Mouse (Mus musculus): ENCODE results near the gene Klf2. TPM values are rescaled to one million over a fixed set of nuclear protein-coding genes. Genes with fewer than 3 reads are reported as not detected.

Gene Klf2
- polyA plus RNA-seq, 1 experiment from 2014 or later = 65.3 TPM

DNA sequence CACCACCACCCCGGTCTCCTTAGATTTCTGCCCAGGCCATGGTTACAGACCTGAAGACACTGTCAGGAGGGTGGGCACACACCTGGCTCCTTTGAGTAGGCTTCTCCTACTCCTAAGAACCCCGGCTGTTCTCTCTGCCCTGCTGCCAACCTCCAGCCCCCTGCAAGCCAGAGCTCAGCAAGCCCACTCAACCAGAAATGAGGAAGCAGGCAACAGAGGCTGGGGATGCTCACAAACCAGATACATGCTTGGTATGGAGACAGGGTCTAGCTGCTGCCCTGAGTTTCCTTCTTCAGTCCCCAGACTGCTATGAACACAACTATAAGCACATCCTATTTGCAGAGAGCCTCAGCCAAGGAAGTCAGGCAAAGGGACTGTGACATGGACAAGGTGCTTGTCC is 29.3 kb downstream of the Klf2 start:
- no peaks in the 10 kb centered on the region for H3K4me1 ChIP-seq (ENCODE audit: insufficient read depth, low read depth, low read length)
- H3K27me3 ChIP-seq (replicated peaks; ENCODE audit: insufficient read depth, low read length) = no peaks in the 10 kb centered on the region
- H3K9me3 ChIP-seq (ENCODE audit: low read length) = no peaks in the 10 kb centered on the region
- 0 out of 2 replicates have a peak, but pooled peaks cover 3% of the 10 kb centered on the region for H3K36me3 ChIP-seq (ENCODE audit: insufficient read depth, low read length)
- no peak overlapping the region for H3K4me3 ChIP-seq (ENCODE audit: low read depth, low read length)
- H3K4me2 ChIP-seq (replicated peaks; ENCODE audit: low read depth, low read length) = no peak overlapping the region
- no peak overlapping the region for H3K9ac ChIP-seq (replicated peaks; ENCODE audit: low read depth)
- TF ChIP-seq CTCF (IDR thresholded peaks at IDR 0.05) = no peak
- no peak for TF ChIP-seq EP300 (IDR thresholded peaks at IDR 0.05)
- 81% methylated on average over 2 of the region's 2 CpGs for WGBS
- DNase-seq (ENCODE audit: low spot score) (no peak), ATAC-seq (no peak)
- no peak overlapping the region for H3K27ac ChIP-seq (ENCODE audit: low read length)

DNA sequence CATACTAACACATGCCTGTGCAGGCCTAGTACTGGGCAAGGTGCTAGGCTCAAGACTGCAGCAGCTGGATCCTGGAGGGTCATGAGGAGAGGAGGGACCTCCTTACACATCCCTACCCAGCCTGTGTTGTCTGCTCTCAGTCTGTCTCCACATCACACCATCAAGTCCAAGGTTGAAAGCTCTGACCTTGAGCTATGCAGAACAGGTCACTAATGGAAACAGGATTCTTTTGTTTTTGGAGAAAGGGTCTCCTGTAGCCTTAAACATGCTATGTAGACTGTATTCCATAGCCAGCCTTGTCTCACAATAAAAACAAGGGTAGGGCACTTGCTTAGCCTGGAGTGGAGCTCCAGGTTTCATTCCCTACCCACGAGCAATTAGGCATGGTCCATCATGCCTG is 30.1 kb downstream of the Klf2 start:
- Histone ChIP-seq H3K4me3 (ENCODE audit: low read depth, low read length) (no peak overlapping the region), H3K4me2 (replicated peaks; ENCODE audit: low read depth, low read length) (no peak overlapping the region), H3K4me1 (ENCODE audit: insufficient read depth, low read depth, low read length) (0 out of 2 replicates have a peak, but pooled peaks cover under 1% of the 10 kb centered on the region), H3K27ac (ENCODE audit: low read length) (no peak overlapping the region), H3K27me3 (replicated peaks; ENCODE audit: insufficient read depth, low read length) (no peaks in the 10 kb centered on the region), H3K9ac (replicated peaks; ENCODE audit: low read depth) (no peak overlapping the region), H3K9me3 (ENCODE audit: low read length) (no peaks in the 10 kb centered on the region), H3K36me3 (ENCODE audit: insufficient read depth, low read length) (0 out of 2 replicates have a peak, but pooled peaks cover 3% of the 10 kb centered on the region)
- WGBS = 94% methylated on average over 1 of the region's 1 CpGs
- ATAC-seq (no peak), DNase-seq (ENCODE audit: low spot score) (no peak)
- TF ChIP-seq CTCF (IDR thresholded peaks at IDR 0.05) (no peak), EP300 (IDR thresholded peaks at IDR 0.05) (no peak)

DNA sequence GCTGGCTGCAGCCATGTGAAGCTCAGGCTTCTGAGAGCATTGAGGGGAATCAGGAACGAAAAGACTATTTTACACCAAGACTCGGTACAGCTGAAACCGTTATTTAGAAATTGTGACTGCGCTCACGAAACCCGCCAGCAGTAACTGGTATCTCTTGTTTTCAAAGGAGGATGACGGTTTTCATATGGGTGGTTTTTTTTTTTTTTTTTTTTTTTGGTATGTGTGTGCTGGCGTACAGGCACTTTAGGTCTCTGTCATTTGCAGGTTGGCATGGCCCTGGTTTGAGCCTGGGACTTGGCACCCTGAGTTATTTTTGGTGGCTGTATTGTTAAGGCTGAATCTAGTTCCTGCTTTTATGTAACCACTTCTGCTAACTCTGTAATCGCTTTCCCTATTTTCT is 31.0 kb downstream of the Klf2 start:
- DNase-seq (ENCODE audit: low spot score) (no peak), ATAC-seq (no peak)
- Histone ChIP-seq H3K27me3 (replicated peaks; ENCODE audit: insufficient read depth, low read length) (no peaks in the 10 kb centered on the region), H3K9ac (replicated peaks; ENCODE audit: low read depth) (no peak overlapping the region), H3K36me3 (ENCODE audit: insufficient read depth, low read length) (0 out of 2 replicates have a peak, but pooled peaks cover 2% of the 10 kb centered on the region), H3K4me3 (ENCODE audit: low read depth, low read length) (no peak overlapping the region), H3K27ac (ENCODE audit: low read length) (no peak overlapping the region), H3K9me3 (ENCODE audit: low read length) (no peaks in the 10 kb centered on the region), H3K4me2 (replicated peaks; ENCODE audit: low read depth, low read length) (no peak overlapping the region), H3K4me1 (ENCODE audit: insufficient read depth, low read depth, low read length) (0 out of 2 replicates have a peak, but pooled peaks cover 3% of the 10 kb centered on the region)
- no peak for TF ChIP-seq EP300 (IDR thresholded peaks at IDR 0.05)
- TF ChIP-seq CTCF (IDR thresholded peaks at IDR 0.05) = no peak
- WGBS = 83% methylated on average over 9 of the region's 9 CpGs

DNA sequence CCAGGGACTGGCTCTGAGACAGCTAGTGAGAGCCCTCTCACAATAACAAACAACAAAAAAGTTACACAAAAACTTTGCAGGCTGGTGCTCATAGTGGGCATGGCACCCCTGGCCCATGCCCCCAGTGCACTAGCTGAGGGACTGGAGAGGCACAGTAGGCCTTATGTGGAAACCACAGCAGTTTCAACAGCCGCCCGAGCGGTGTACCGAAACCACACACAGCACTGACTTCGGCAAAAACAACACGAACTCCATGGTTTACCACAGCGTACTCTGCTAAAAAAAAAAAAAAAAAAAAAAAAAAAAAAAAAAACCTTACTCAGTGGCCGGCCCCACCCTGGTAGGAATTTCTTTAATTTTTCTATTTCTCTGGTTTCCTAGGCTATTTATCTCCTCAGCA is 31.9 kb downstream of the Klf2 start:
- 78% methylated on average over 8 of the region's 8 CpGs for WGBS
- ATAC-seq (no peak; the same call in 1 of the 2 replicates), DNase-seq (ENCODE audit: low spot score) (no peak)
- Histone ChIP-seq H3K4me1 (ENCODE audit: insufficient read depth, low read depth, low read length) (0 out of 2 replicates have a peak, but pooled peaks cover 3% of the 10 kb centered on the region), H3K4me2 (replicated peaks; ENCODE audit: low read depth, low read length) (no peak overlapping the region), H3K27ac (ENCODE audit: low read length) (no peak overlapping the region), H3K9ac (replicated peaks; ENCODE audit: low read depth) (no peak overlapping the region), H3K9me3 (ENCODE audit: low read length) (no peaks in the 10 kb centered on the region), H3K36me3 (ENCODE audit: insufficient read depth, low read length) (no peaks in the 10 kb centered on the region), H3K27me3 (replicated peaks; ENCODE audit: insufficient read depth, low read length) (no peaks in the 10 kb centered on the region), H3K4me3 (ENCODE audit: low read depth, low read length) (no peak overlapping the region)
- TF ChIP-seq EP300 (IDR thresholded peaks at IDR 0.05) = no peak
- no peak for TF ChIP-seq CTCF (IDR thresholded peaks at IDR 0.05)

DNA sequence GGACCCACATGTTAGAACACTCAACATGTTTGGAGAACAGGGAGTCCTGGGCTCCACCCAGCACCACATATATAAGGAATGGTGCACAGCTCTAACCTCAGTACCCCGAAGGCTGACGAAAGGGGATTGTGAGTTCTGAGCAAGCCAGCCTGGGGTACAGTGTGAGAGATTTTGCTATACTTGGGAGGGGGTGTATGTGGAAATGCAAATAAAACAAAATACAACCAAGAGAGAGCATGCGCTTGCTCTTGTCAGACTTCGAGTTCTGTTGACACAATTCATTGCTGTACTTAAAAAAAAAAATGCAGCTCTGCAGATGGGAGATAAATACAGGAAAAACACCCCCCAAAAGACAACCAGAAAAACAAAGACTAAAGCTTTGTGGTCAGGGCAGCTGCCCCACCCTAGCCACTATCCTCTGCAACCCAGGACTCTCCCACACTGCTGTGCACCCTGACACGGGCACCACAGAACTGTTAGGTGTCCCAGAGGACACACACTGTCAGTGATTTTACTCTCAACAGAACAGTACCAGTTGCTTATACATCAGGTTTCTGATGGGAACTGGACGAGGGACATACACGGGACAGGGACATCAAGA is 32.7 kb downstream of the Klf2 start:
- DNase-seq (ENCODE audit: low spot score) (no peak), ATAC-seq (no peak)
- Histone ChIP-seq H3K4me3 (ENCODE audit: low read depth, low read length) (no peak overlapping the region), H3K4me1 (ENCODE audit: insufficient read depth, low read depth, low read length) (0 out of 2 replicates have a peak, but pooled peaks cover 3% of the 10 kb centered on the region), H3K27ac (ENCODE audit: low read length) (no peak overlapping the region), H3K4me2 (replicated peaks; ENCODE audit: low read depth, low read length) (no peak overlapping the region), H3K9me3 (ENCODE audit: low read length) (no peaks in the 10 kb centered on the region), H3K27me3 (replicated peaks; ENCODE audit: insufficient read depth, low read length) (no peaks in the 10 kb centered on the region), H3K9ac (replicated peaks; ENCODE audit: low read depth) (no peak overlapping the region), H3K36me3 (ENCODE audit: insufficient read depth, low read length) (no peaks in the 10 kb centered on the region)
- 75% methylated on average over 7 of the region's 7 CpGs for WGBS
- no peak for TF ChIP-seq CTCF (IDR thresholded peaks at IDR 0.05)
- TF ChIP-seq EP300 (IDR thresholded peaks at IDR 0.05) = no peak

DNA sequence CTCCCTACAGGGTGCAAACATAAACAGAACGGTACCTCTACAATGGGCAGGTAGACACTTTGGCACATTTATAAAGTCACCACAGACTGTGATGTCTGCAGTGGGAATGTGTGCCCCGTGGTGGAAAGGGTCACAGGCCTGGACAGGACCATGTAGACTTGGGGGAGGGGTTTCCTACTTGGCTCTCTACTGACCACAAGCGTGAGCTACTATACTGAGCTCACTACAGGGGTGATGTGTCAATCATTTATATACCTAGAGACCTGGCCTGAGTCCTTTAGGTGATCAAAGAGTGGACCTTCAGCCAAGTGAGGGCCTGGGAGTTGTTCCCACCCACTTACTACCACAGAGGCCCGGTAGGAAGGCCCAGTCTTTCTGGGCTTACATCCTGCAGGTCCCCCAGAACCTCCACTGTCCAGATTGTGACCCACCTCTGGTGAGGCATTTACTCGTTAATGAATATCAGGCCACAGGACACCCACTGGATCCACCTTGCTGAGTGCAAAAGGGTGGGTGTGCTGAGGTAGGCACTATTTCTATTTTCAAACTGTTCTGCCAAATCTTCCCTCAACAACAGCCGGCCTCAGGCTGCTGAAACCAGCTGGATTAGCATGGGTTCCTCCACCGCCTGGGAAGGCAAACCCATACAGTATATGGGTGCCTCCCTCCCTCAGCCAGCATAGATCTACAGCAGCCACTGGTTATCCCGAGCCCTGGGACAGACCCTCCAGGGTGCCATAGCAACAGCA is 34.3 kb downstream of the Klf2 start:
- Histone ChIP-seq H3K4me1 (ENCODE audit: insufficient read depth, low read depth, low read length) (0 out of 2 replicates have a peak, but pooled peaks cover 3% of the 10 kb centered on the region), H3K36me3 (ENCODE audit: insufficient read depth, low read length) (no peaks in the 10 kb centered on the region), H3K27ac (ENCODE audit: low read length) (no peak overlapping the region), H3K4me2 (replicated peaks; ENCODE audit: low read depth, low read length) (no peak overlapping the region), H3K4me3 (ENCODE audit: low read depth, low read length) (no peak overlapping the region), H3K9ac (replicated peaks; ENCODE audit: low read depth) (no peak overlapping the region), H3K27me3 (replicated peaks; ENCODE audit: insufficient read depth, low read length) (no peaks in the 10 kb centered on the region), H3K9me3 (ENCODE audit: low read length) (no peaks in the 10 kb centered on the region)
- WGBS = 79% methylated on average over 8 of the region's 8 CpGs
- DNase-seq (ENCODE audit: low spot score) = no peak
- ATAC-seq = peak; percentile 17; the same call in 1 of the 2 replicates
- TF ChIP-seq EP300 (IDR thresholded peaks at IDR 0.05) (no peak), CTCF (IDR thresholded peaks at IDR 0.05) (no peak)
